Mouse (Mus musculus) urinary bladder, adult 2 months (tissue): ENCODE data around the gene Pdzd8. TPM values are rescaled to one million over a fixed set of nuclear protein-coding genes. Genes with fewer than 3 reads are reported as not detected.

ENCODE experiments used
- DNase-seq: peaks from one replicate; pipeline ENCODE4 v3.0.0; 2022; ENCODE audit warnings: low spot score
- polyA plus RNA-seq: library from polyadenylated mRNA; depleted of rRNA; stranded (reverse); fragments of >200 nt; gene quantifications from 2 replicates; pipeline ENCODE4 v1.2.3, GENCODE M21; 2012; rRNA removed

Gene Pdzd8
- polyA plus RNA-seq, 1 experiment = 10.1 TPM

DNA sequence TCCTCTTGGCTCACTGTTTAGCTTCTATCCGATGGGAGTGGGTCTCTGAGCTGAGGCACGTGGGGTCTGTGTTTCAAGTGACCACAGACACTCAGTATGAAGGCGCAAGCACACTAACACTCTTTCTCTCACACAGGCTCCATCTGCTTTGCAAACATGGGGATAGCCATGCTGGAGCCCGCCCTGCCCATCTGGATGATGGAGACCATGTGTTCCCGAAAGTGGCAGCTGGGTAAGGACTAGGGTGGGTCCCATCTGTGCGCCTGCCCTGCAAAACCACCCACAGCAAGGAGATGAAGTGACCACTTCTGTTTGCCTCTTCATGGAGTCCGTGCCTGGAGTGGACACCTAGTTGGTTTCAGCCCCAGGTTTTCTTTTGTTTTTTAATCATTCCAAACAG lies 69.2 kb downstream of the Pdzd8 start:
- no peak for DNase-seq

GRCm38 (mm10) chr19:59273190-59273589 lies 72.4 kb downstream of the Pdzd8 start:
- no peak for DNase-seq

DNA sequence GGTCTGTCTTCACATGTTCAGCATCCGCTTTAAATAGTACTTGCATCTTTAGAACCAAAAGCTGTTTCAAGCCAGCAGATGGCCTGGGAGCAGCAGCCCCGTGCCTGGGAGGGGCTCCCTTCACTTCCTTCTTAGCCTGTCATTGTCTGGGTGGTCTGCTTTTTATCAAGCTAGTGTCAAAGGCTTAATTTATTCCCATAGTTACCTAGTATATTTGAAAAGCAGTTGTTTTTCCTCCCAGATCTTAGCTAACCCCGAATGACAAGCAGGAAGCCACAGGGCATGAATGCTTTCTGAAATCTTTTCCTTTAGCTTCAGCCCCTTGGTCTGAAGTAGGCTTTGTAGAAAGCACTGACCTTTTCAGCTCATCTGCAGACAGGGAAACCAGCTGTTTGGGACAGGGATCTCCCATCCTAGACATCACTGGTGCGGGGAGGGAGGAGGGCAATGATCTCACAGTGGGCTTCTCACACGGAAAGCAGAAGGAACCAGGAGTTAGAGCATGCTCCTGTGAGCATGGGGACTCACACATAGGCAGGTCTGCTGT lies 78.1 kb downstream of the Pdzd8 start:
- DNase-seq = no peak

GRCm38 (mm10) chr19:59265907-59266306 lies 79.7 kb downstream of the Pdzd8 start:
- no peak for DNase-seq

- no peak for DNase-seq
Measured at GRCm38 (mm10) chr19:59264838-59265532, 80.6 kb downstream of the Pdzd8 start.

GRCm38 (mm10) chr19:59263171-59263570 lies 82.4 kb downstream of the Pdzd8 start:
- DNase-seq = no peak

GRCm38 (mm10) chr19:59261604-59262003 lies 84.0 kb downstream of the Pdzd8 start:
- no peak for DNase-seq

GRCm38 (mm10) chr19:59260718-59261442 lies 84.7 kb downstream of the Pdzd8 start, which contains the start of gene Slc18a2:
Gene Slc18a2, plus strand, starts transcription at chr19:59260896.
- DNase-seq = no peak

GRCm38 (mm10) chr19:59259633-59260032 lies 85.9 kb downstream of the Pdzd8 start:
- DNase-seq = no peak

DNA sequence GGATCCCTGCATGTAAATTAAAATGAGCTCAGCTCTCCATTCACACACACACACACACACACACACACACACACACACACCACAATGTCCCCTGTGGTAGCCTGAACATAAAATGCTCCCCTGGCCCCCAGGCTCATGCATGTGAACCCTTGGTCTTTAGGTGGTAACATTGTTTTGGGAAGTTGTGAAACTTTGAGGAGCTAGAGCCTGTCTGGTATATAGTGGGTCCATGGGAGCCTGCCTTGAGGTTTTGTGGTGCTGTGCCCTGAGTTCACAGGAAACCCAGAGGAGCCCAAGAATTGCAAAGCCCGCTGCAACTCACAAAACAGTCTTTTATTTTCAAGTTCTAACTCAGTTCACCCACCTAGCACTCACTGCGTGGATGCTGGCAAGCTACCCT lies 92.9 kb downstream of the Pdzd8 start:
- DNase-seq = no peak

DNA sequence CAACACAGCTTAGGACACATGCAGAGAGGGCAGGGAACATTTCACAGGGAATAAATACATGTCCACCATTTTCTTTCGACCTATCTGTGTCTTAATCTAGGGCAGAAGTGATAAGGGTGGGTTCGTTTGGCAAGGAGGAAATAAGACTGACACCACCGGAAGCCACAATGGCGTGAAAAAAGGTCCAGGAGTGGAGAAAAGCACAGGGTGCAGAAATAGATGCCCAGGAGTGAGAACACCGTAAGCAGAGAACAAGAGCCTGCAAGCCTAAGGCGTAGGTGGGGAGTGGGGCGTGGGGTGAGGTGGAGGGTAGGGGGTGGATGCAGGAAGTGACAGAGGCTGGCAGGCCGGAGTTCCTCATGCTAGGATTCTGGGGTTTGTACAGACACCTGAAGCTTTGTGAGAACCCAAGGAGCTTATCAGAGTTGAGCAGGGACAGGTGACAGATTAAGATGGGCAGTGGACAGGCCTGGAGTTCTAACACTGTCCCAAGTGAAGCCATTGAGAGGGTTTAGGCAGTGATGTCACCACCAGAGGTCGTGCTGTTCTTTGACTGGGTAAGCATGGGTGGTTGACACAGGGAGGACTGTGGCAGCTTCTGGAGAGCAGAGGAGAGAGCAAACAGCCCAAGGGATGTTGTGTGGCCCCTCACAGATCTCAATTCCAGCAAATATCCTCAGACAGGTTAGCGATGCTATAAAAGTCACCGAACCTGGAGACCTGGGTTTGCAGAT lies 96.9 kb downstream of the Pdzd8 start:
- no peak for DNase-seq

DNA sequence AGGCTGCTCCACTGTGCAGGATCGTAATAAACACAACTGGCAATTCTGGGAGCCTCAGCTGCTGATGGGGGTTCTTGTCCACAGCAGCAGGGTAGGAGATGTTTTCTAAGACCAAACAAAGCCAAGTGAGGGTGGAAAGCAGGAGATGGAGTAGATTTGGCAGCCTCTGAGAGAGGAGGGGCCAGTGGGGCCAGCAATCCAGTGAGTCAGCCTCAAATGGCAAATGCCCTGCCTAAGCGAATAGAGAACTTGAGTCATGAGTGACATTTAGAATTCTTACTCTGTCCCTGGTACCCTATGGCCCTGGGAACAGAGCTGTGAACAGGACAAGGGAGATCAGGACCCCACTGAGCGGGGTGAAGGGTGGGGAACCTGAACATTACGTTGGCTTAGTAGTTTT lies 97.4 kb downstream of the Pdzd8 start:
- DNase-seq = no peak

Other genes with a start within 250 kb of the Pdzd8 start
- gene Vax1, start 175.7 kb downstream of the Pdzd8 start, polyA plus RNA-seq = not detected in 2 replicates
- not detected in 2 replicates for gene Kcnk18, start 126.6 kb downstream of the Pdzd8 start, polyA plus RNA-seq
- 0.25 and 0.29 TPM in 2 replicates for gene Slc18a2, start 84.9 kb downstream of the Pdzd8 start, polyA plus RNA-seq
- gene Rps12-ps3, start 23.5 kb downstream of the Pdzd8 start, polyA plus RNA-seq = 413 and 509 TPM in 2 replicates
- gene Emx2, start 112.6 kb upstream of the Pdzd8 start, polyA plus RNA-seq = 0.13 and 0.40 TPM in 2 replicates